Mouse (Mus musculus): ENCODE data around the gene Ldha.

DNA sequence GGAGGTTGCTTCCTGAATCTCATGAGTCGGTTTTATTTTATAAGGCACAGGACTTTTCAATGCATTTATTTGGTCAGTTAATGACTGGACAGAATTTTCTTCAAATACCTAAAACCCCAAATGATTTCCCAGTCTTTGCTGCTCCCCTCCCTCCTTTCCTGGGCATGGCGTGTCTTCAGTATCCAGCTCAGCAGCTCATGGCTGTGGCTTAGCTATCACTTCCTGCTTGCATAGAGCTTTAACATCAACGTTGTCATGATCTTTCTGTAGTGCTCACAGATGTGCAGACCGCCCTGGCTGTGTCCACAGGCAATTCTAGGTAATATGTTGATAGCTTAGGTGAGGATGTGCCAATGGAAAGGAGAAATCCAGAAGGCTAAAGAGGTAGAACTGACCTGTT, 30.7 kb downstream of the Ldha start:
- TF ChIP-seq CTCF (IDR thresholded peaks at IDR 0.05; ENCODE audit: low read depth) (no peak), EP300 (IDR thresholded peaks at IDR 0.05; ENCODE audit: low read depth) (no peak)

All from liver, postnatal 0 days (tissue).